13 mouse cellular contexts compared by ENCODE assay signal in the genomic region with DNA sequence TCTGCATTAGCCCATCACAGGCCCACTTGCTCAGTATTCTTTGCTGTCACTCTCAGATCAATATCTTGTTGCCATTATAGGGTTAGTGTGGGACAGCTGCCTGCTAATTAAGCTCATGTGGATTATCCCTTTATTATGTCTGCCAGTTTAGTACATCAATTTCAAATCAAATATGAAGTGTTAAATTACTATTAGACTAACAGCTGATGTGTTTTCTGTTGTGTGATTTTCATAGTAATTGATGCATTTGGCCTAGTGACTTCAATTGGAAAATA. TPM values are rescaled to one million over a fixed set of nuclear protein-coding genes. Genes with fewer than 3 reads are reported as not detected.
DNase-seq lines count a peak whose midpoint lies in the region; ATAC-seq and TF ChIP-seq lines count a peak whose summit lies in the region.
"Had no signal": no experiment of that assay in that cellular context is flagged by ENCODE, and none has a peak within 500 bp of the region (broad histone marks: within the 10 kb centered on the region; RNA-seq: fewer than 3 reads in every experiment).

No protein-coding gene starts in this region.

- H3K9ac ChIP-seq in heart, embryonic 11.5 days (ENCODE audit: low read depth, low read length) = no peak overlapping the region
- H3K9ac ChIP-seq in limb, embryonic 12.5 days (replicated peaks) = no peak overlapping the region
- no peak overlapping the region for H3K9ac ChIP-seq in forebrain, embryonic 15.5 days (replicated peaks)
- H3K9ac ChIP-seq: liver, embryonic 14.5 days had no signal

- TF ChIP-seq CTCF in brain, embryonic 14.5 days (IDR thresholded peaks at IDR 0.05; ENCODE audit: borderline replicate concordance, extremely low read depth, insufficient read depth, insufficient read length) = no peak

- no peaks in the 10 kb centered on the region for H3K27me3 ChIP-seq in heart, embryonic 11.5 days (ENCODE audit: control insufficient read depth, insufficient read depth, low read length)
- no peaks in the 10 kb centered on the region for H3K27me3 ChIP-seq in limb, embryonic 12.5 days
- no peaks in the 10 kb centered on the region for H3K27me3 ChIP-seq in limb, embryonic 10.5 days (ENCODE audit: low read depth, poor library complexity, severe bottlenecking)
- no peaks in the 10 kb centered on the region for H3K27me3 ChIP-seq in forebrain, embryonic 15.5 days

- peaks cover 78% of the 10 kb centered on the region for H3K4me1 ChIP-seq in heart, embryonic 11.5 days (ENCODE audit: control insufficient read depth, insufficient read depth, low read length)
- peaks cover 76% of the 10 kb centered on the region for H3K4me1 ChIP-seq in limb, embryonic 12.5 days (replicated peaks)
- peaks cover 27% of the 10 kb centered on the region for H3K4me1 ChIP-seq in limb, embryonic 10.5 days
- H3K4me1 ChIP-seq in forebrain, embryonic 15.5 days = peaks cover 51% of the 10 kb centered on the region

- no peaks in the 10 kb centered on the region for H3K9me3 ChIP-seq in heart, embryonic 11.5 days (replicated peaks; ENCODE audit: control insufficient read depth, low read length)
- no peaks in the 10 kb centered on the region for H3K9me3 ChIP-seq in limb, embryonic 12.5 days
- no peaks in the 10 kb centered on the region for H3K9me3 ChIP-seq in limb, embryonic 10.5 days (replicated peaks)
- no peaks in the 10 kb centered on the region for H3K9me3 ChIP-seq in forebrain, embryonic 15.5 days

- peak overlapping the region; percentile 78 for H3K27ac ChIP-seq in heart, embryonic 11.5 days (ENCODE audit: low read depth, low read length)
- peak overlapping the region; percentile 86 for H3K27ac ChIP-seq in limb, embryonic 12.5 days
- H3K27ac ChIP-seq in limb, embryonic 10.5 days = no peak overlapping the region
- peak overlapping the region; percentile 57 for H3K27ac ChIP-seq in forebrain, embryonic 15.5 days (replicated peaks)
- H3K27ac ChIP-seq: liver, embryonic 14.5 days had no signal

- no peak for DNase-seq in heart, postnatal 4 days
- DNase-seq in limb, embryonic 10.5 days (ENCODE audit: low spot score) = no peak
- peak; percentile 60 for DNase-seq in brain, embryonic 14.5 days (ENCODE audit: low read depth)
- DNase-seq in adrenal gland, adult 8-10 months = no peak
- DNase-seq in spleen, postnatal 14 days (ENCODE audit: low spot score in 2 of 2) = no peak
- DNase-seq: B cell, adult 2 months; spleen, adult 18-20 months; thymus, adult 18-20 months had no signal

- H3K36me3 ChIP-seq in heart, embryonic 11.5 days (ENCODE audit: control insufficient read depth, insufficient read depth, low read length) = peaks cover 2% of the 10 kb centered on the region; the same call in 1 of the 2 replicates
- no peaks in the 10 kb centered on the region for H3K36me3 ChIP-seq in limb, embryonic 12.5 days
- no peaks in the 10 kb centered on the region for H3K36me3 ChIP-seq in limb, embryonic 10.5 days
- no peaks in the 10 kb centered on the region for H3K36me3 ChIP-seq in forebrain, embryonic 15.5 days

- no peak overlapping the region for H3K4me3 ChIP-seq in heart, embryonic 11.5 days (ENCODE audit: low read depth, low read length)
- H3K4me3 ChIP-seq in limb, embryonic 12.5 days (replicated peaks) = no peak overlapping the region
- H3K4me3 ChIP-seq in limb, embryonic 10.5 days = no peak overlapping the region
- no peak overlapping the region for H3K4me3 ChIP-seq in forebrain, embryonic 15.5 days

- no peak overlapping the region for H3K4me2 ChIP-seq in heart, embryonic 11.5 days
- H3K4me2 ChIP-seq in limb, embryonic 12.5 days = peak overlapping the region; percentile 30; the same call in 1 of the 2 replicates
- no peak overlapping the region for H3K4me2 ChIP-seq in forebrain, embryonic 15.5 days (replicated peaks)

- TF ChIP-seq POLR2A in brain, embryonic 14.5 days (IDR thresholded peaks at IDR 0.05; ENCODE audit: borderline replicate concordance, extremely low read depth, insufficient read depth, insufficient read length, poor library complexity, severe bottlenecking) = no peak

- no peak for ATAC-seq in heart, embryonic 11.5 days (replicated peaks; ENCODE audit: insufficient number of reproducible peaks, low FRiP score, low TSS enrichment)
- ATAC-seq in limb, embryonic 12.5 days (ENCODE audit: insufficient number of reproducible peaks, insufficient read depth, low FRiP score, low TSS enrichment, low read depth) = no peak
- 0 out of 2 replicates have a peak, but pooled peaks have one; percentile 21 for ATAC-seq in forebrain, embryonic 15.5 days (replicated peaks)
- ATAC-seq: activated CD4-positive, CD25-positive, alpha-beta regulatory T cell, adult 4 months had no signal

RNA-seq across cellular contexts. Expression of a gene that starts 25.5 kb away (rescaled TPM):
- polyA plus RNA-seq in heart, embryonic 11.5 days (2014; fragmentation: Nextera tagmentation; extraction: Ambion mirVana) = 25.7 and 33.0 TPM in 2 replicates
- total RNA-seq in heart, postnatal 4 days (2021) = 10 to 100 TPM; 88.8 to 92.1 TPM
- 7.3 and 8.2 TPM in 2 replicates for polyA plus RNA-seq in limb, embryonic 12.5 days (2016; fragmentation: Nextera tagmentation; extraction: Ambion mirVana)
- 4.0 and 5.2 TPM in 2 replicates for polyA plus RNA-seq in limb, embryonic 10.5 days (2016; fragmentation: Nextera tagmentation; extraction: Ambion mirVana)
- polyA plus RNA-seq in brain, embryonic 14.5 days (2012; rRNA removed) = 28.7 and 47.3 TPM in 2 replicates
- 23.7 and 25.6 TPM in 2 replicates for polyA plus RNA-seq in forebrain, embryonic 15.5 days (2015; fragmentation: Nextera tagmentation; extraction: Ambion mirVana)
- 10 to 100 TPM; 22.6 to 28.0 (median 26.9) TPM for total RNA-seq in adrenal gland, adult 8-10 months (2022)
